Mouse (Mus musculus): Measurements from ENCODE around the gene Rabac1. TPM values are rescaled to one million over a fixed set of nuclear protein-coding genes. Genes with fewer than 3 reads are reported as not detected.

Rabac1 gene
- polyA plus RNA-seq, 1 experiment from 2014 or later = 236 TPM

DNA sequence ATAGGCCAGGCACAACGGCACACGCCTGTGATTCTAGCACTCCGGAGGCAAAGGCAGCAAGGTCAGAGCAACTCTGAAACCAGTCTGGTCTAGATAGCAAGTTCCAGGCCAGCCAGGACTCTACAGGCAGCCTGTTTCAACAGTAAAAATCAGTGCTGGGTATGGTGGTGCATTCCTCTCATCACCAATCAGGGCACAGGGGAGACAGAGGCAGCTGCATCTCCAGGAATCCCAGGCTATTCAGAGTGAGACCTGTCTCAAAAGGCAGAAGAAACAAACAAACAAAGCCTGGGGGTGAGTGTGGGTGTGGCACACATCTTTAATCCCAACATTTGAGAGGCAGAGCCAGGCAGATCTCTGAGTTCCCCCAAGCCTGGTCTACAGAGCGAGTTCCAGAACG, 10.8 kb upstream of the Rabac1 start:
- no peak for DNase-seq (ENCODE audit: low spot score)

- no peak for DNase-seq (ENCODE audit: low spot score)
Measured at GRCm38 (mm10) chr7:24980439-24980838, 7.9 kb upstream of the Rabac1 start.

DNA sequence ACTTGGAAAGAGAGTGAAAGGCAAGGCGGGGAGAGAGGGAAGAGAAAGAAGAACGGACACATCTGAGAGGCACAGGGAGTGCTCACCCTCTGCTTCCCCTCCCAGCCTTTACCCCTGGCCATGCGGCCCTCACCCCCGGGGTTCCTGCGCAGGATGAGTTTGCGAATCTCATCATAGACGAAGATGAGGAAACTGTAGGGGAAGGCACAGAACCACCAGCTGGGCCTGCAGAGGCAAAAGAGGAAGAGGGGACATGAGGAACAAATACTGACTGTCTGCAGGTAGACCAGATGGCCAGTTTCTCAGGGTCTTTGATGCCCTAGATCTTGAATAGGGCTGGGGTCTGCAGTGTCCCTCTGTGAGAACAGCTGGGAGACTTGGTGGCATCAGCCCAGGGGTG, 6.2 kb upstream of the Rabac1 start:
- DNase-seq (ENCODE audit: low spot score) = no peak

- peak; percentile 60 for DNase-seq (ENCODE audit: low spot score)
Measured at GRCm38 (mm10) chr7:24974893-24975595, 2.5 kb upstream of the Rabac1 start.

GRCm38 (mm10) chr7:24973902-24974301, 1.3 kb upstream of the Rabac1 start:
- no peak for DNase-seq (ENCODE audit: low spot score)

- DNase-seq (ENCODE audit: low spot score) = no peak
Measured at GRCm38 (mm10) chr7:24973208-24973607, 654 bp upstream of the Rabac1 start.

DNA sequence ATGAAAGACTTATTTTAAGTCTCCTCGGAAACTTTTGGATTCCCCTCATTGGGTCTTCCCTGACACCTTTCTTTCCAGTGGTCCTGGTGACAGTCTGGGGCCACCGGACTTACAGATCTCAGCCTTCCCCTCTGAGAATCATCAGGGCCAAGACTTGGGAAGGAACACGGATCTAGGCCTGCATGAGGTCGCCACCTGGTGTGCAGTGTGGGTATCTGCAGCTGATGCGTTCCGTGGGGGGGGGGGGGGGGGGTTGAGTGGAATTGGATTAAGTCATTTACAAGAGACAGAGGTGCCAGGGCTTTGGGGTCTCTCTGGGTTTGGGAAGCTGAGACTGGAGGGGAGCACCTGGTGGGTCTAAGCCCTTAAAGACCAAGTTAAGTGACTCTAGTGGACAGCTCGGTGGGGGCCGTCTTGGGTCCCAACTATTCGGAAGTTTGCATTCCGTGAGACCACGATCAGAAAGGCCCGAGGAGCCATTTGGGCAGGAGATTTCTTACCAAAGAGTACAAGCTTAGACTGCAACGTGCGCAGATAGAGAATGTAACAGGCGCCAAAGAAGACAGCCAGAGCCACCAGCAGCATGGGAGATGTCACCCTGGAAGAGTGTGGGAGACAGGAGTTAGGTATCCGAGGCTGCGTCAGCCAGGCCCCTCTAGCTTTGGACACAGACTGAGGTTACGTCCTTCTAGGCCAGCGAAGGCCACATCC, 1.1 kb downstream of the Rabac1 start:
- DNase-seq (ENCODE audit: low spot score) = peak; percentile 58

DNA sequence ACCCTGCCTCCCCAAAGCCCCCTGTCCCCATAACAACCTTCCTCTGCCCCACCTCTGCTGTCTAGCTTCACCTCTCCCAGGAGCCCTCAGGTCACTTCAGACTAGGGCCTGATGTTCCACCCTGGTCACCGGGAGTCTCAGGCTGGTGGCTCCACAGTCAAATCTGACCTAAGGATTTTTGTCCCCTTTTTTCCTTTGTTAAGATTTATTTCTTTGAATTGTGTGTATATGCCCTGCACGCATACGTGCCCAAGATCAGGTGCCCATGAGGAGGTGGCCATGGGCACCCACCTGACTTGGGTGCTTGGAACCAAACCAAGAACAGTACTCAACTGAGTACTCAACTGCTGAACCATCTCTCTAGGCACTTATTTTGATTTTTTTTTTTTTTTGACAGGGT, 2.2 kb downstream of the Rabac1 start:
- no peak for DNase-seq (ENCODE audit: low spot score)

DNA sequence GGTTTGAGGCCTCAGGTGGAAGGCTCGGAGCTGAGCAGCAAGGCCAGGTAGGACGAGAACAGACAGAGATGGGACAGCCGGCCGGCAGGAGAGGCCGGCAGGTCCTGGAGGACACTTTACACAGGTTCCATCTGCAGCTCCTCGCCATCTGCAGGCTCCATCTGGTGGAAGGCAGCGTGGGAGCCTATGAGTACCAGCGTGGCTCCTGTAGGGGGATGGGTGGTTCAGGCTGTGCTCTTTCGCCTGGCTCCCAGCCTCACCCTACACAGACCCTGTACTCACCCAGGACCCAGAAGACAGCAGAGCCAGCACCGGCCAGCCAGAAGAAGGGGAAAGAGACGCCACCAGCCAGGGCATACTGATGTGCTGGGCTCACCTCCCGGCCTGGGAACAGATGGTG, 2.7 kb downstream of the Rabac1 start:
- DNase-seq (ENCODE audit: low spot score) = no peak

GRCm38 (mm10) chr7:24968463-24968862, 4.1 kb downstream of the Rabac1 start:
- DNase-seq (ENCODE audit: low spot score) = no peak

GRCm38 (mm10) chr7:24967966-24968365, 4.6 kb downstream of the Rabac1 start:
- DNase-seq (ENCODE audit: low spot score) = no peak

DNA sequence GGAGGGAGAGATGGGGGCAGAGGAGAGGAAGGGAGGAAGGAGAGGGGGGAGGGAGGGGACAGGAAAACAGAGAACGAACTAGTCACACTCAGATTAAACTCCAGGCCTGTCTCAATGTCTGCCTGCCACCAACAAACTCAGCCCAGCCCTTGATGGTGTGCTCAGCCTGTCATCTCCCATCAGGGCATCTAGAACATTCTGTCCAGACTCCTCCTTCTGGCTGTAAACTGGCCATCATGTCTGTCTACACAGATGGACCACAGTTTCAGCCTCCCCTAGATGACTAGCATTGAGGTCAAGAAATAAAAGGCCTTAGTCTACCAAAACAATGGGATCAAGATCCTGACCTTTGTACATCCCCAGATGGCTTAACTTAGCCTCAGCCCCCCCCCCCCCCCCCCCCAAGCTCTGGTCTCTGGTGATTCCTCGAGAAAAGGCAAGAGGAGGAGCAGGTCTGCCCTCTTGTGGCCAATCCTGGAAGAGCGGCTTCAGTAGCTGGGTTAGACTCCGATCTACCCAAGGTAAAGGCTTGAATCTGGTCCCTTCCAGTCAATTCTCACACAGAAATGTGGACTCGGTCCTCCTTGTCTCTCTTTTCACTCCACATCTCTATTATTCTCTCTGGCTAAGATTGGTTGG, 7.5 kb downstream of the Rabac1 start:
- DNase-seq (ENCODE audit: low spot score) = peak; percentile 80

DNA sequence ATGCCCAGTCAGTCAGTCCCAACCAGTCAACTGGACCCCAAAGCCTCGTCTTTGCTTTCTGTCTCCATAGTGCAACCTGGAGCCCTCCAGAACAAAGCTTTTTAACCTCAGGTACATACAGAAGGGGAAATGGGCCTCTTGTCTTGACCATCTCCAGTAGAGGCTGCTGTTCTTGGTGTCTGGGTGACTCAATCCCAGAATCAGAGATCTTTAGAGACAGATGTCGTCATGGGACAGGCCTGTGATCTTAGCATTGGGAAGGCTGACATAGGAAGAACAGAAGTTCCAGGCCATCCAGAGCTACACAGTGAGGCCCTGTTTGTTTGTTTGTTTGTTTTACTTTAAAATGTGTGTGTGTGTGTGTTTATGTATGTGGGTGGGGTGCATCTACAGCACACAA, 8.3 kb downstream of the Rabac1 start:
- DNase-seq (ENCODE audit: low spot score) = no peak

- DNase-seq (ENCODE audit: low spot score) = no peak
Measured at GRCm38 (mm10) chr7:24955226-24955625, 17.3 kb downstream of the Rabac1 start.

DNA sequence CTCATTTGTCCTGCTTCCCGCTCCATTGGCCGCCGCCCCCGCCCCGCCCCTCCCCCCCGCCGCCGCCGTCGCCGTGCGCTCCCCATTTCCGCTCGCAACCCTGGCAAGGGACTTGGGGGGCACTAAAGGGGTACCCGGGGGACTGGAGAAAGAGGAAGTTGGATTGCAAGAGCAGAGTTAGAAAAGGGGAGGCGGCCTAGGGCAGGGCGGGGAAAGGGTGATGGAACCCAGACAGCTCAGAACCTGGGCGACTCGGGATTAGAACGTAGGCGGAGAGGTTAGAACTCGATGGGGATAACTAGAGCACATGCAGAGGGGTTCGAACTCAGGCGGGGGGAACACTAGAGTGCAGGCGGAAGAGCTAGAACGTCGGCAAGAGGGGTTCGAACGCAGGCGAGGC, 18.1 kb downstream of the Rabac1 start:
- peak; percentile 85 for DNase-seq (ENCODE audit: low spot score)

DNA sequence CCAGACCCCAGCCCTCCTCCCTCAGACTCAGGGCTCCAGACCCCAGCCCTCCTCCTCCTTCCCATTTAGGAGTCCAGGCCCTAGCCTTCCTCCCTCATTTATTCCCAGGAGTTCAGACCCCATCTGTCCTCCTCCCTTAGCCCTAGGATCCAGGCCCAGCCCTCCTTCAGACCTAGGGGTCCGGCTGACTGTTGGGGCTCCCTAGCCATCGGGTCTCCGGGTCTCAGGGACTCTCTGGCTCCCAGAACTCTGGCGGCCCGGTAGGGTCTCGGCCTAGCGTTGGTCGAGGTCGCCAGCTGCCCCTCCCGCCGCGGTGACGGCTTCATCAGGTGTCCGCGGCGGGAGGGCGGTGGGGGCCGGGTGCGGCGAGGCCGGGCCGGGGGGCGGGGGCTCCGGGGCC, 18.6 kb downstream of the Rabac1 start:
- DNase-seq (ENCODE audit: low spot score) = no peak

GRCm38 (mm10) chr7:24949958-24950623, 22.5 kb downstream of the Rabac1 start:
- peak; percentile 73 for DNase-seq (ENCODE audit: low spot score)

- DNase-seq (ENCODE audit: low spot score) = no peak
Measured at GRCm38 (mm10) chr7:24948774-24949173, 23.8 kb downstream of the Rabac1 start.

DNA sequence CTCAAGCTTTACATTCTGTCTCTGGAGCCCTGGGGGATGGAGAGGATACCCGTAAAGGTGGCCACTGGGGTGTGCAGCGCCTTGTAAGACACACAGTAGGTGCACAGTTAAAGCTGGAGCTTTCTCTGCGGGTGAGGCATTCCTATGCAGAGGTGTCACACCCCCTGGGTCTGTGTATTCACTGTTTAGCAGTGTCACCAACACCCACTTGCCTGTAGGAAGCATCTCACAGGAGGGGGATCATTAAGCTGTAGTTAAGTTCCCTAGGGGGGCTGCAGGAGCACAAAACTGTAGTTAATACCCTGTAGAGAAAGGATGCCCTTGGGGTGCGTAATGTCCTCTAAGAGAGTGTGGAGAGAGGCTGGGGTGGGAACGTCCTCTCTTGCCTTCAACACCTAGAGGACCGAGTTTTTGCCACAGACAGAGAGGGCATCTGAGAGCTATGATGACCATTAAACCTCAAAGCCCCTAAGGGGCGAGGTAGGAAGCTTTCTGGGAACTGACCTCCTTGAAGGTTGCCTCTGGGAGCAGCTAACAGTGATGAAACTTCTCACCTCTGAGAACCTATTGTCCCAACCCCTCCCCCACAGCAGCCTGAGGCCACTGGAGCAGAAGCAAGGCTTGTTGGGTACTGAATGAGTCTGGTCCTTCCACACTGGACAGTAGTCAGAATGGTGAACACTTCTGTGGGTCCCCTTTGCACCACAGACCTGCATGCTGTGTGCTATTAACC, 25.1 kb downstream of the Rabac1 start:
- DNase-seq (ENCODE audit: low spot score) = no peak

DNA sequence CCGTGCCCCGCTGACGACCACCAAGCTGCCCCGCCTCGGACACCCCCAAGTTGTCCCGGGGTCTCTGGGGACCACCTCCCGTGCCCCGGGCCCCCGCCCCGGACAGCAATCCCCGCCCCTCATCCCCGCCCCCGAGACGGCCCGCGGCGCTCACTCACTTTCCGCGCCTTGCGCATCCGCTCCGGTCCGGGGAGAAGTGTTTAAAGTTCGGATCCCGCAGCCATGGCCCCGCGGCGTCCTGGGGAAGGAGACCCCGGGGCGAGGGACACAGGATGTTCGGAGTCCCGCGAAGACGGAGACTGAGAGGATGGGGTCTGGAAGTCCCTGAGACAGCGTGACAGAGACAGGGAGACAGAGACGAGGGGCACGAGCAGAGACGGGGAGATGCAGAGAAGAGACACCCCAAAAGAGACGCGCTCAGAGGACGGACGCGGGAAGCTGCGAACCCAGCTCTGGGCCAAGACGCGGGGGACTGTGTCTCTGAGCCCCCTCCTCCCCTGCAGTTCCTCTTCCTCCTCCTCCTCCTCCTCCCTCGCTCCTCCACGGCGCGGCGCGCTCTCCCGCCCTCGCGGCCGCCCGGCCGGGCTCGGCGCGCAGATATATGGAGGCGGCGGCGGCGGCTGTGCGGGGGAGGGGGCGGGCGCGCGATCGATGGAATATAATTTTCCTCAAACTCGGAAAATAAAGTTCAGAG, 28.1 kb downstream of the Rabac1 start, which contains the start of gene Gm4881:
Gene Gm4881 (minus strand): TSS at position 238 of the 694 bp plus-strand sequence.
- DNase-seq (ENCODE audit: low spot score) = peak; percentile 20

DNA sequence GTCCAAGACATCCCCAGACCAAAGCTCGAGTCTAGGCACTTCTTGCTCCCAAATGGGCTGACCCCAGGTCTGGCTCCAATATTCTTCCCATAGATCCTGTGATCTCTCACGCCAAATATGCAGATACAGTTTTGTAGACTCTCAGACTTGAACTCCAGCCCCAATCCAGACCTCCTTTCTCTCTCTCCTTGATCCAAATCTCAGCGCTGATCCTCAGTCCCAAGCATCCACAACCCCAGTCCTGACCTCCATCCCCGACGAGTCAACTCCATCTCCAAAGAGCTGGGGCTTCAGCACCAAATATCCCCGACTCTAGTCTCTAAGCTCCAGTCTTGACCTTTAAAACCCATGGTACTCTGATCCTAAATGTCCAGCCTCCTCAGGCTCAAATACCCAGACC, 28.9 kb downstream of the Rabac1 start:
- no peak for DNase-seq (ENCODE audit: low spot score)
